Mouse (Mus musculus): Measurements from ENCODE around the gene Fhit.

The Fhit gene

GRCm38 (mm10) chr14:10166641-10167429, 995.0 kb downstream of the Fhit start:
- DNase-seq (ENCODE audit: low read depth, low spot score), result no peak

- DNase-seq (ENCODE audit: low read depth, low spot score), result no peak
These were observed 1012.0 kb downstream of the Fhit start for GRCm38 (mm10) chr14:10149872-10150271.

GRCm38 (mm10) chr14:10139311-10139710, 1022.5 kb downstream of the Fhit start:
- DNase-seq (ENCODE audit: low read depth, low spot score), result no peak

- DNase-seq (ENCODE audit: low read depth, low spot score), result no peak
These were observed 1028.0 kb downstream of the Fhit start for GRCm38 (mm10) chr14:10133873-10134272.

- no peak for DNase-seq (ENCODE audit: low read depth, low spot score)
These were observed 1032.2 kb downstream of the Fhit start for GRCm38 (mm10) chr14:10129675-10130074.

GRCm38 (mm10) chr14:10129088-10129487, 1032.7 kb downstream of the Fhit start:
- DNase-seq (ENCODE audit: low read depth, low spot score), result no peak

- DNase-seq (ENCODE audit: low read depth, low spot score), result no peak
These were observed 1035.3 kb downstream of the Fhit start for GRCm38 (mm10) chr14:10126536-10126935.

GRCm38 (mm10) chr14:10122176-10122575, 1039.7 kb downstream of the Fhit start:
- DNase-seq (ENCODE audit: low read depth, low spot score), result no peak

GRCm38 (mm10) chr14:10096236-10096635, 1065.6 kb downstream of the Fhit start:
- no peak for DNase-seq (ENCODE audit: low read depth, low spot score)

GRCm38 (mm10) chr14:10079062-10079461, 1082.8 kb downstream of the Fhit start:
- DNase-seq (ENCODE audit: low read depth, low spot score), result no peak

GRCm38 (mm10) chr14:10049947-10050346, 1111.9 kb downstream of the Fhit start:
- DNase-seq (ENCODE audit: low read depth, low spot score), result no peak

- no peak for DNase-seq (ENCODE audit: low read depth, low spot score)
These were observed 1114.6 kb downstream of the Fhit start for GRCm38 (mm10) chr14:10047123-10047783.

GRCm38 (mm10) chr14:10046336-10047122, 1115.3 kb downstream of the Fhit start:
- DNase-seq (ENCODE audit: low read depth, low spot score), result no peak

- DNase-seq (ENCODE audit: low read depth, low spot score), result no peak
These were observed 1123.8 kb downstream of the Fhit start for GRCm38 (mm10) chr14:10038021-10038420.

GRCm38 (mm10) chr14:10036685-10037215, 1125.1 kb downstream of the Fhit start:
- no peak for DNase-seq (ENCODE audit: low read depth, low spot score)

- DNase-seq (ENCODE audit: low read depth, low spot score), result no peak
These were observed 1126.2 kb downstream of the Fhit start for GRCm38 (mm10) chr14:10035682-10036081.

GRCm38 (mm10) chr14:10035270-10035669, 1126.6 kb downstream of the Fhit start:
- no peak for DNase-seq (ENCODE audit: low read depth, low spot score)

GRCm38 (mm10) chr14:10023382-10023781, 1138.5 kb downstream of the Fhit start:
- DNase-seq (ENCODE audit: low read depth, low spot score), result no peak

- no peak for DNase-seq (ENCODE audit: low read depth, low spot score)
These were observed 1139.5 kb downstream of the Fhit start for GRCm38 (mm10) chr14:10022304-10022703.

- DNase-seq (ENCODE audit: low read depth, low spot score), result no peak
These were observed 1141.3 kb downstream of the Fhit start for GRCm38 (mm10) chr14:10020400-10021140.

GRCm38 (mm10) chr14:10013817-10014266, 1148.0 kb downstream of the Fhit start:
- no peak for DNase-seq (ENCODE audit: low read depth, low spot score)
